Mouse (Mus musculus) midbrain, embryonic 14.5 days (tissue): ENCODE results near the gene Atad1. TPM values are rescaled to one million over a fixed set of nuclear protein-coding genes. Genes with fewer than 3 reads are reported as not detected.

Experiments used
- ATAC-seq: fragments of 200-750 bp; cut with Nextera tagmentation; 2 replicates; pipeline ENCODE4 v1.8.0; 2017; ENCODE audit warnings: moderate number of reproducible peaks, moderate library complexity; ENCODE audit not compliant: low FRiP score, low TSS enrichment
- DNase-seq: peaks from one replicate; pipeline ENCODE4 v3.0.0-alpha.2; 2015
- H3K27ac ChIP-seq: fragments of 300-500 bp; sonication (generic); replicated peaks from 2 replicates; pipeline ENCODE4 v1.5.1; 2014; ENCODE audit warnings: mild to moderate bottlenecking, low read depth, low read length, moderate library complexity
- H3K27me3 ChIP-seq: fragments of 300-500 bp; sonication (generic); 2 replicates; pipeline ENCODE4 v1.6.1; 2014; ENCODE audit warnings: low read length, control low read depth, mixed read lengths; ENCODE audit not compliant: control insufficient read depth, insufficient read depth
- H3K36me3 ChIP-seq: fragments of 300-500 bp; sonication (generic); 2 replicates; pipeline ENCODE4 v1.6.1; 2014; ENCODE audit warnings: low read length, control low read depth; ENCODE audit not compliant: control insufficient read depth, insufficient read depth
- H3K4me1 ChIP-seq: fragments of 300-500 bp; sonication (generic); 2 replicates; pipeline ENCODE4 v1.6.1; 2014; ENCODE audit warnings: mild to moderate bottlenecking, antibody characterized with exemption, low read length, control low read depth; ENCODE audit not compliant: control insufficient read depth, insufficient read depth
- H3K4me2 ChIP-seq: fragments of 300-500 bp; sonication (generic); 2 replicates; pipeline ENCODE4 v1.6.1; 2014; ENCODE audit warnings: mild to moderate bottlenecking, low read length, moderate library complexity
- H3K4me3 ChIP-seq: fragments of 300-500 bp; sonication (generic); replicated peaks from 2 replicates; pipeline ENCODE4 v1.5.1; 2014; ENCODE audit warnings: low read depth, low read length
- H3K9ac ChIP-seq: fragments of 300-500 bp; sonication (generic); replicated peaks from 2 replicates; pipeline ENCODE4 v1.6.1; 2014; ENCODE audit warnings: mild to moderate bottlenecking, low read length, moderate library complexity
- H3K9me3 ChIP-seq: fragments of 300-500 bp; sonication (generic); 2 replicates; pipeline ENCODE4 v1.6.1; 2016; ENCODE audit warnings: low read length, control low read depth, mixed read lengths; ENCODE audit not compliant: control insufficient read depth
- WGBS: fragments of 180-500 bp; shearing (Covaris S2); extraction: QIAGEN DNeasy Blood & Tissue Kit; methylation state at CpG from one replicate; pipeline ENCODE4 v1.1.7; 2014; 5-methylcytosine and 5-hydroxymethylcytosine counted together
- polyA plus RNA-seq: library from polyadenylated mRNA; unstranded; fragments of >200 nt; fragmentation: Nextera tagmentation; extraction: Ambion mirVana; gene quantifications from 2 replicates; pipeline ENCODE4 v1.2.1, GENCODE M21; 2014

Gene Atad1
- polyA plus RNA-seq, 1 experiment from 2014 or later: 143 TPM

DNA sequence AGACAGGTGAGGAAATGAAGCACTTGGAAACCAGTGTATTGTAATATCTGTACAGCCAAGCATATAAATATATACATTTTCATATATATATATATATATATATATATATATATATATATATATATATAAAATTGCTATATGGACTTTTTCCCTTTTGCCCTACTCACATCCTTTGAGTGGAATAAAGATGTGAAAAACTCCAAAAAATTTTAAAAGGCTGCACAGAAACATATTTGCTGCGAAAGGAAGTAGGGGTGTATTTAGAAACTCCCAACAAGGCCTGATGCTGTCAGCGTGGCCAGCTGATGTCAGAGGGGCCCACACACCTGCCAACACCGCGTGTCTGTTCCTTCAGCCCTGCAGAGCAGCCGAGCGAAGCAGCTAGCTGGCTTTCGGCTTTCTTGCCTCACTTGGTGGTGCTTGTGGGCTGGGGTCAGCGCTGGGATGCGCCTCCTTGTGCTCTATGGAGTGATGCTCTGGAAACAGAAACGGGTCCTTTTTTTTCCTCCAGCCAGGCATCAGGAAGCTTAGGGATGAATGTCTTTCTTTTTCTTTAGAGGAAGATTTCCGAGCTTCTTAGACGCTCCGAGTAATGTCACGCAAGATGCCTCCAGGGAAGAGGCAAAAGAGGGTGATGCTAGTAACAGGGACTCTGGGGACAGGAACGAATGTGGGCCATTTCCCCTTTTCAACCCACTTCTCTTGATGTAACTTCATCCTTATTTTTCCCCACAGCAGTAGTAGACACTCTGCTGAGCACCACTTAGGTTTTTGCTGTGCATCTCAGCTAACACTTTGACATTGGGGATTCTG is 14.8 kb upstream of the Atad1 start:
- 0 out of 2 replicates have a peak overlapping the region, but pooled peaks have one; percentile 26 for H3K9ac ChIP-seq

DNA sequence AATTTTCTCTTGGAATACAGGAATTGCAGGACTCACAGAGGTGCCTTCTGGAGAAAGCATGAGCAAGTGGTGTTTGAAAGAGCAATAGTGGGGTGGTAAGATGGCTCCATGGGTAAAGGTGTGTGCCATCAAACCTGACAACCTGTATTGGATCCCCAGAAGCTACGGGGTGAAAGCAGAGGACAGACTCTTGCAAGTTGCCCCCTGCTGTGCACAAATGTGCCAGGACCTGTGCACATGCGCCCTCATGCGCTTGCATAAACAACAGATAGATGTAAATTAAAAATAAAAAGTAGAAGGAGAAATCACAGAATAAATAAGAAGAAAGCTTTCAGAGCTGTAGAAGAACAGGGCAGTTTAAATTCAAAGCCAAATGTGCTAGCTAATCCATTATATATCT is 13.8 kb upstream of the Atad1 start:
- no peaks in the 10 kb centered on the region; the same call in 1 of the 2 replicates for H3K27me3 ChIP-seq
- 77% methylated on average over 3 of the region's 3 CpGs for WGBS
- DNase-seq (no peak), ATAC-seq (no peak)
- no peaks in the 10 kb centered on the region for H3K9me3 ChIP-seq
- H3K36me3 ChIP-seq: no peaks in the 10 kb centered on the region
- H3K9ac ChIP-seq: no peak overlapping the region
- H3K27ac ChIP-seq: no peak overlapping the region
- H3K4me1 ChIP-seq: peaks cover 15% of the 10 kb centered on the region
- no peak overlapping the region for H3K4me2 ChIP-seq
- no peak overlapping the region for H3K4me3 ChIP-seq

More for the DNA sequence above, 14.8 kb upstream of the Atad1 start:
- no peak overlapping the region for H3K27ac ChIP-seq
- DNase-seq (peak; percentile 32), ATAC-seq (no peak)
- H3K4me3 ChIP-seq: no peak overlapping the region
- H3K27me3 ChIP-seq: no peaks in the 10 kb centered on the region; the same call in 1 of the 2 replicates
- 11% methylated on average over 15 of the region's 15 CpGs for WGBS
- H3K4me1 ChIP-seq: peaks cover 16% of the 10 kb centered on the region
- no peaks in the 10 kb centered on the region for H3K9me3 ChIP-seq
- H3K36me3 ChIP-seq: no peaks in the 10 kb centered on the region
- peak overlapping the region; percentile 96 for H3K4me2 ChIP-seq

DNA sequence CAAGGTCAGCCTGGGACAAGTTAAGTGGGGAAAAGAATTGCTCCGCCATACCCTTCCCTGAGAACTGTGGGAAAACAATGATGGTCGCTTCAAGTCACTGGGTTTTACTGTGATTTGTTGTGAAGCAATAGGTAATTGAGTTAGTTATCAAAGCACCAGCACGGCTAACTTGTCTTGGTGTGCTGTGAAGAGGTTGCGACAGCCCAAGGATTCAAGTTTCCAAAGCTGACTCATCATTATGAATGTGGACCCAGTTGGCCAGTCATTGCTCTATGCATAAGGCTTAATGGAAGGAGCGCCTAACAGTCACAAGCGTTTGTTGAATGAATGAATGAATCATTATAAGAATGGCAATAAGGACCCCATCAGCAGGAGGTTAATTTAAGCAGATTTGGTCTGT is 12.8 kb upstream of the Atad1 start:
- Histone ChIP-seq H3K36me3 (no peaks in the 10 kb centered on the region), H3K4me1 (peaks cover 15% of the 10 kb centered on the region), H3K27me3 (no peaks in the 10 kb centered on the region; the same call in 1 of the 2 replicates), H3K4me2 (no peak overlapping the region), H3K4me3 (no peak overlapping the region), H3K27ac (no peak overlapping the region), H3K9ac (no peak overlapping the region), H3K9me3 (no peaks in the 10 kb centered on the region)
- no peak for DNase-seq
- no peak for ATAC-seq
- 94% methylated on average over 6 of the region's 6 CpGs for WGBS

DNA sequence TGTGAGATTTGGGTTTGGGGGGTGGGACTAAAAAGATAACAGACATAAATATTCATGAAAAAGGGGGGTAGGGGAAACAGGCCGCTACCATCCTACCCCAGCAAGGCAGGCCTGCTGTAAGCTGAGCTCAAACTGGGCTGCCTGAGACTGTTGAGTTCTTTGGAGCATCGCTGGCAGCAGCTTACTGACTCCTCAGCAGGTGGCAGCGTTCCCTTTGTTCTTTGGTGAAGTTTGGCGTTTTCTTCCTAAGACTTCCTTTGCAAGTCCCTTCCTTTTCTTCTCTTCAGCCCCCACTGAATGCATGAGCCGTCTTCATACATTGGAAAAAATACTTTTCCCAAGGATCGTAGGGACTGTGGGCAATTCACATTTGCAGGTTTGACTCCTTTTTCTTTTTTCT is 9.8 kb upstream of the Atad1 start:
- H3K27me3 ChIP-seq: no peaks in the 10 kb centered on the region
- peak; percentile 78 for DNase-seq
- no peak overlapping the region for H3K27ac ChIP-seq
- no peak overlapping the region for H3K4me3 ChIP-seq
- WGBS: under 1% methylated on average over 6 of the region's 6 CpGs
- ATAC-seq: no peak
- no peak overlapping the region for H3K4me2 ChIP-seq
- H3K36me3 ChIP-seq: no peaks in the 10 kb centered on the region
- no peaks in the 10 kb centered on the region for H3K9me3 ChIP-seq
- H3K9ac ChIP-seq: no peak overlapping the region
- peaks cover 2% of the 10 kb centered on the region; the same call in 1 of the 2 replicates for H3K4me1 ChIP-seq

DNA sequence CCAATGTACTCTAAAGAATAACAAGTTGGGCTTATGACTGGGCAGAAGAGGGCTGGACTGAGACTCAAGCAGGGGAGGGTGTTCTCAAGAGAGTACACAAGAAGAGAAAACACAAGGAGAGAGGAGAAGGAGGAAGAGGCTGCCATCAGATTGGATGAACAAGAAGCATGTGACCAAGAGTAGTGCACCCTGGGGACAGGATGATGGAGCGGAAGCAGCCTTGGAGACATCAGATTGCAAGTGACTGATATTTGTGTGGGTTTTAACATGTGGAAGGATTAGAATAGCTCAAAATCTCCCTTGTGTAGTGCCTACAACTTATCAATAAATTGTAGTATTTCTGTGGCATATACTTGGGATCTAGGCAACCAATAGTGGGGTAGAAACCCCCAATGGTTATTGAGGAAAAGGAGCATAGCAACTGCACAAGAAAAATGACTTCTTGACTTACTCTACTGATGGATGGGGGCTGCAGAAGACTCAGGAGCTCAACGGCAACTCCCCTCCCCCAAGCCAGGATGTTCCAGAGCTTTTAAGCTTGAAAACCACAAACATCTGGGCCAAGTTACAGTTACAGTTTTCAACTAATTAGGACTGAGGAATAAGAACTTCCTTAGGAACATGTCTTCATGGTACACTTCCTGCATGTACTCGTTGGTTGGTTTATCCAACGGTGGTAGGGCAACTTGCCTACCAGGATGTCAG is 1.2 kb upstream of the Atad1 start:
- ATAC-seq: no peak
- Histone ChIP-seq H3K36me3 (no peaks in the 10 kb centered on the region), H3K27ac (no peak overlapping the region), H3K27me3 (no peaks in the 10 kb centered on the region), H3K4me3 (no peak overlapping the region), H3K9ac (no peak overlapping the region), H3K9me3 (no peaks in the 10 kb centered on the region), H3K4me2 (no peak overlapping the region), H3K4me1 (no peaks in the 10 kb centered on the region)
- WGBS: 98% methylated on average over 4 of the region's 4 CpGs
- no peak for DNase-seq

DNA sequence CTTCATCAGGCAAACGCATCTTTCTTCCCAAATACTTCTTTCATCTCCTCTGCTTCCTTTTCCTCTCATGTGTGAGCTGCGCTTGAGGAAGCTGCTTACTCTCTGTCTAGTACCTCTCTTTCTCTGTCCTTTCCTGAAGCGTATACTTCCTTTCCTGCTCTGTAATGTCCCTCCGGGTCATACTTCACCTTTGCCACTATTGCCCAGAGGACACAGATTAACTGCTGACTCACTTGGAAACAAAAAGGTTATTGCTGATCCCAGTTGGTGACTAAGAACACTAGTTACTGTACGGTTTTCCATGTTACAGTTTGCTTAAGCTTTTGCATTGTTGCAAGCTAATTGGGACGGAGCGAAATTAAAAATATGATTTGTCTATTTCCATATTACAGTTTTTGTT is 1.7 kb downstream of the Atad1 start:
- DNase-seq: no peak
- WGBS: 94% methylated on average over 7 of the region's 7 CpGs

DNA sequence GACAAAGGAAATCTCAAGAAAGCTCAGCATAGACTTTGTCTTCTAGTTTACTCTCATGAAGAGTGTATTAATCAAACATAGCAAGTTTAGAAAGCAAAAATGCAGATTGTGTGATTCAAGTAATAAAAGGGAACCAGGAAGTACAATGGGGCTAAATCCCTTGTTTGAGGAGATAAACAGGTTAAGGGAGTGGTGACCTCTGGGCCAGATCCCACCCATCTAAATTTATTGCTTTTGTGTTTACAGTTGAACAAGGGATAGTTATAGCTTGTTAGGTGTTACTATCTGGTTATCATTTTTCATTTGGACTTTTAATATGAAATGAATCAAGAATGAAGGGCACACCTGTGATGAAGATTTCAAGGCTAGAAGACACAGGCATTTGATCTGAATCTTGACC is 6.7 kb downstream of the Atad1 start:
- Histone ChIP-seq H3K27ac (no peak overlapping the region), H3K4me1 (no peaks in the 10 kb centered on the region), H3K4me3 (no peak overlapping the region), H3K36me3 (no peaks in the 10 kb centered on the region), H3K9ac (no peak overlapping the region), H3K4me2 (no peak overlapping the region), H3K9me3 (no peaks in the 10 kb centered on the region), H3K27me3 (no peaks in the 10 kb centered on the region)
- ATAC-seq (no peak), DNase-seq (no peak)

More for the DNA sequence above, 1.7 kb downstream of the Atad1 start:
- ATAC-seq: no peak
- no peak overlapping the region for H3K27ac ChIP-seq
- H3K36me3 ChIP-seq: no peaks in the 10 kb centered on the region
- no peak overlapping the region for H3K9ac ChIP-seq
- H3K4me2 ChIP-seq: no peak overlapping the region
- H3K9me3 ChIP-seq: no peaks in the 10 kb centered on the region
- H3K4me3 ChIP-seq: no peak overlapping the region
- no peaks in the 10 kb centered on the region for H3K4me1 ChIP-seq
- H3K27me3 ChIP-seq: no peaks in the 10 kb centered on the region

DNA sequence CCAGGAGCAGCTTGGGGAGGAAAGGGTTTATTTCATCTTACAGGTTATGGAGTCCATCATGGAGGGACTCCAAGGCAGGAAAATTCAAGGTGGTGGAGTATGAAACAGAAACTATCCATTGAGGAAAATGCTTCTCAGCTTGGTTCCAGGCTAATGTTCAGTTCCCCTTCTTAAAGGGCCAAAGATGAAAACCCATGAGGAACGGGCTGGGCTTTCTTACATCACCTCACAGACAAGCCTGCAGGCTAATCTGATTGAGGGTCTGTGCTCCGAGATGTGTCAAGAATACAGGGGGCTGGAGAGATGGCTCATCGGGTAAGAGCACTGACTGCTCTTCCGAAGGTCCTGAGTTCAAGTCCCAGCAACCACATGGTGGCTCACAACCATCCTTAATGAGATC is 9.8 kb downstream of the Atad1 start:
- H3K27ac ChIP-seq: no peak overlapping the region
- H3K9ac ChIP-seq: no peak overlapping the region
- no peak for ATAC-seq
- no peaks in the 10 kb centered on the region for H3K27me3 ChIP-seq
- H3K4me1 ChIP-seq: peaks cover 11% of the 10 kb centered on the region
- no peak for DNase-seq
- no peaks in the 10 kb centered on the region for H3K36me3 ChIP-seq
- H3K4me3 ChIP-seq: no peak overlapping the region
- no peaks in the 10 kb centered on the region for H3K9me3 ChIP-seq
- WGBS: 85% methylated on average over 4 of the region's 4 CpGs
- H3K4me2 ChIP-seq: no peak overlapping the region
